Mouse (Mus musculus): ENCODE data around the gene Sh3d19. TPM values are rescaled to one million over a fixed set of nuclear protein-coding genes. Genes with fewer than 3 reads are reported as not detected.

Gene Sh3d19
- polyA plus RNA-seq, 1 experiment from 2014 or later, result 8.9 TPM

DNA sequence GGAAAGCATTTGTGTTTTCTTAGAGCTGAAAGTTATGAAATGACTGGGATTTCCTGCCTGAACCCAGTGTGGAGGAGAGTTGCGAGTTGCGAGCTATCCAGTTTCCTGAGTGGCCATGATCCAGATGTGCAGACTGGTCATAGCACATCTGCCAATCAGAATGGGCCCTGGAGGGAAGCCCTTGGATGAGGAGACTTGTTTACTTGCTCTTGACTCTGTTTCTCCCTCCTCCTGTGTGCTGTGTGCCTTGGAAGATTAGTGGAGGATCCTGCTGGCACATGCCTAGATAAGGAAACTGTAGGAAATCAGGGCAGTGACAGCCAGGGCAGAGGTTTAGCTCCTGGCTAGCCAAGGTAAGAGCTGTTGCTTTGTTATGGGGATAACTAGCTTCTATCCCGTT, 67.7 kb downstream of the Sh3d19 start:
- H3K4me3 ChIP-seq, result no peak overlapping the region
- ATAC-seq (ENCODE audit: low FRiP score, low read depth), result no peak
- H3K27ac ChIP-seq (replicated peaks), result no peak overlapping the region
- H3K4me1 ChIP-seq, result 0 out of 2 replicates have a peak, but pooled peaks cover 4% of the 10 kb centered on the region
- no peak overlapping the region for H3K4me2 ChIP-seq (replicated peaks)
- H3K9ac ChIP-seq (replicated peaks), result no peak overlapping the region
- H3K36me3 ChIP-seq, result no peaks in the 10 kb centered on the region
- WGBS, result 63% methylated on average over 3 of the region's 3 CpGs
- H3K9me3 ChIP-seq, result no peaks in the 10 kb centered on the region
- H3K27me3 ChIP-seq, result no peaks in the 10 kb centered on the region

- no peak for ATAC-seq (ENCODE audit: low FRiP score, low read depth)
- H3K4me1 ChIP-seq, result no peaks in the 10 kb centered on the region
- no peak overlapping the region for H3K4me2 ChIP-seq (replicated peaks)
- no peak overlapping the region for H3K27ac ChIP-seq (replicated peaks)
- no peaks in the 10 kb centered on the region for H3K27me3 ChIP-seq
- no peak overlapping the region for H3K4me3 ChIP-seq
- no peak overlapping the region for H3K9ac ChIP-seq (replicated peaks)
- H3K9me3 ChIP-seq, result no peaks in the 10 kb centered on the region
- 76% methylated on average over 14 of the region's 14 CpGs for WGBS
- H3K36me3 ChIP-seq, result no peaks in the 10 kb centered on the region
These were observed 69.6 kb downstream of the Sh3d19 start for GRCm38 (mm10) chr3:86040286-86041201.

DNA sequence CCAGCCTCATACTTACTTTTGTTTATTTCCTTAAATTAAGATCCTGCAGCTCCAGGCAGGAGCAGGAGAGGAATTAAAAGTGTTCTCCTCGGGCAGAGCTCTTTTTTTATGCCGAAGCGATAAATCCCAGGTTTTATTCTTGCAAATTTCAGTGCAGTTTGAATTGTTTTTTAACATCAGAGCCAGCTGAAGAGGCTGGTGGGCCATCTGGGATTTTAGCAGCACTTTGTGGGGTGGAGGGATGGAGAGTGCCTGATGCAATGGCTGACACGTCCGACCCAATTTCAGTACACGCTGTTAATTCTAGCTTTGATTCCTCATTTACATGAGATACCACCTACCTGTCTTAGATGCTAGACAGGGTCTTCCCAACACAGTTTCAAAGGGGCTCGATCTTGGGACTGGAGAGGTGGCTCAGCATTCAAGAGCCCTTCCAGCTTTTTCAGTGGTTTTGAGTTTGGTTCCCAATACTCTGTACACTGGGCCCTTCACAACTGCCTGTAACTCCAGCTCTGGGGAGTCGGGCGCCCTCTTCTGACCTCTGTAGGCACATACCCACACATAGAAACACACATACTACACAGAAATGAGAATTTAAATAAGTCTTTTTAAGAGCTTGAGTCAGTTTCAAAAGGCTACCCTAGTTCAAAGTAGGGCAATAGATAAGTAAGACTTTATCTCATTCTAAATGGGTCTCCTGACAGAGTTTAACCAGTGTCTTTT, 76.9 kb downstream of the Sh3d19 start:
- Histone ChIP-seq H3K27me3 (no peaks in the 10 kb centered on the region), H3K9me3 (no peaks in the 10 kb centered on the region), H3K4me1 (no peaks in the 10 kb centered on the region), H3K27ac (replicated peaks) (no peak overlapping the region), H3K9ac (replicated peaks) (no peak overlapping the region), H3K36me3 (no peaks in the 10 kb centered on the region), H3K4me2 (replicated peaks) (no peak overlapping the region), H3K4me3 (no peak overlapping the region)
- 95% methylated on average over 9 of the region's 9 CpGs for WGBS
- no peak for ATAC-seq (ENCODE audit: low FRiP score, low read depth)

DNA sequence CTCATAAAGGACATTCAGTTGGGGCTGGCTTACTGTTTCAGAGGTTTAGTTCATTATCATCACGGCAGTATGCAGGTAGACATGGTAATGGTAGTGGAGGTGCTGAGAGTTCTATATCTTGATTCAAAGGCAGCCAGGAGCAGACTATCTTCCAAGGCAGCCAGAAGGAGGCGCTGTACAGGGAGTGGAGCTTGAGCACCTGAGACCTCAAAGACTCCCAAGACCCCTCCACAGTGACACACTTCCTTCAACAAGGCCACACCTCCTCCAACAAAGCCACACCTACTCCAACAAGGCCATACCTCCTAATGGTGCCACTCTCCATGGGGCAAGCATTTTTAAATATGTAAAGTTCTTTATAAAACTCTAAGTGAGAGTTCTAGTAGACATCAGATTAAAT, 78.1 kb downstream of the Sh3d19 start:
- WGBS, result 87% methylated on average over 2 of the region's 2 CpGs
- Histone ChIP-seq H3K9me3 (no peaks in the 10 kb centered on the region), H3K36me3 (no peaks in the 10 kb centered on the region), H3K4me1 (no peaks in the 10 kb centered on the region), H3K4me3 (no peak overlapping the region), H3K9ac (replicated peaks) (no peak overlapping the region), H3K4me2 (replicated peaks) (no peak overlapping the region), H3K27me3 (no peaks in the 10 kb centered on the region), H3K27ac (replicated peaks) (no peak overlapping the region)
- no peak for ATAC-seq (ENCODE audit: low FRiP score, low read depth)

DNA sequence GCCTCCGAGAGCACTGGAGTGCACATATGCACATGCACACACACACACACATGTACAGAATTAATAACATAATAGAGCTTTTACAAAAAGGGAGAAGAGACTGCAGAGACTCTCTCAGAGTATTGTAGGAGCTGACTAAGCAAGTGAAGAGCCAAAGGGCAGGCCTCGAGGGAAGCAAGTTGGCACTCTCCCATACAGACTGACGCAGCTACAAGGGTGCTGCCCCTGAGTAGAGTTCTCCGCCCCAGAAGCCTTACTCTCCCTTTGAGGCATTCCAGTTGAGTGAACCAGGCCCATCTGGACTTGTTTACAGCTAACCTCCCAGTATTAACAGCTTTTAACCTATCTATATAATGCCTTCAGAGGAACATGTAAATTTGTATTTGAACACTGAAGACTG, 85.8 kb downstream of the Sh3d19 start:
- H3K4me2 ChIP-seq (replicated peaks), result no peak overlapping the region
- H3K9ac ChIP-seq (replicated peaks), result no peak overlapping the region
- 89% methylated on average over 4 of the region's 4 CpGs for WGBS
- no peaks in the 10 kb centered on the region for H3K36me3 ChIP-seq
- no peaks in the 10 kb centered on the region for H3K4me1 ChIP-seq
- no peaks in the 10 kb centered on the region for H3K9me3 ChIP-seq
- ATAC-seq (ENCODE audit: low FRiP score, low read depth), result no peak
- no peaks in the 10 kb centered on the region for H3K27me3 ChIP-seq
- no peak overlapping the region for H3K4me3 ChIP-seq
- H3K27ac ChIP-seq (replicated peaks), result no peak overlapping the region

- WGBS, result 66% methylated on average over 6 of the region's 6 CpGs
These were observed 86.7 kb downstream of the Sh3d19 start for GRCm38 (mm10) chr3:86057436-86058095.

GRCm38 (mm10) chr3:86069646-86070250, 98.8 kb downstream of the Sh3d19 start:
- Histone ChIP-seq H3K27me3 (no peaks in the 10 kb centered on the region), H3K4me3 (no peak overlapping the region), H3K9me3 (no peaks in the 10 kb centered on the region), H3K4me2 (replicated peaks) (no peak overlapping the region), H3K9ac (replicated peaks) (no peak overlapping the region), H3K36me3 (no peaks in the 10 kb centered on the region), H3K4me1 (no peaks in the 10 kb centered on the region), H3K27ac (replicated peaks) (no peak overlapping the region)
- no peak for ATAC-seq (ENCODE audit: low FRiP score, low read depth)
- WGBS, result 92% methylated on average over 11 of the region's 11 CpGs

More at GRCm38 (mm10) chr3:86057436-86058095, 86.7 kb downstream of the Sh3d19 start:
- no peak overlapping the region for H3K4me3 ChIP-seq
- no peaks in the 10 kb centered on the region for H3K36me3 ChIP-seq
- no peak overlapping the region for H3K27ac ChIP-seq (replicated peaks)
- no peaks in the 10 kb centered on the region for H3K27me3 ChIP-seq
- no peak for ATAC-seq (ENCODE audit: low FRiP score, low read depth)
- H3K4me2 ChIP-seq (replicated peaks), result no peak overlapping the region
- H3K4me1 ChIP-seq, result no peaks in the 10 kb centered on the region
- H3K9ac ChIP-seq (replicated peaks), result no peak overlapping the region
- no peaks in the 10 kb centered on the region for H3K9me3 ChIP-seq

DNA sequence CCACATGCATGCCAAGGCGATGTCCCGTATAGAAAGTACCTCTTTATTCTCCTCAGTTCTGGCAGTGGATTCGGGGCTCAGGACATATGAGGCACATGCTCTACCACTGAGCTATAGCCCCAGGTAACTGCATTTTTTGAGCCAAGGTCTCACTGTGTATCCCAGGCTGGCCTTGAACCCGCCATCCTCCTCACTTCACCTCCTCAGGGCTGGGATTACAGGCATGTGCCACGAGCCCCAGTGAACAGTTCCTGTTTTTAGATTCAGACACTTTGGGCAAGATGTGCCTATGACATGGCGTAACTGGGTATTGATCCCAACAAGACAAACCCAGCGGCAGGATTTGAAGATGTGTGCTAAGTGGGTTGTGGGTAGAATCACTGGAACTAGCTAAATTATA, 99.9 kb downstream of the Sh3d19 start:
- no peak overlapping the region for H3K9ac ChIP-seq (replicated peaks)
- no peaks in the 10 kb centered on the region for H3K27me3 ChIP-seq
- no peak overlapping the region for H3K4me3 ChIP-seq
- no peaks in the 10 kb centered on the region for H3K9me3 ChIP-seq
- H3K4me2 ChIP-seq (replicated peaks), result no peak overlapping the region
- 90% methylated on average over 7 of the region's 7 CpGs for WGBS
- H3K4me1 ChIP-seq, result no peaks in the 10 kb centered on the region
- H3K27ac ChIP-seq (replicated peaks), result no peak overlapping the region
- H3K36me3 ChIP-seq, result no peaks in the 10 kb centered on the region
- ATAC-seq (ENCODE audit: low FRiP score, low read depth), result no peak

- Histone ChIP-seq H3K4me2 (replicated peaks) (no peak overlapping the region), H3K4me3 (no peak overlapping the region), H3K9ac (replicated peaks) (no peak overlapping the region), H3K4me1 (no peaks in the 10 kb centered on the region), H3K27me3 (no peaks in the 10 kb centered on the region), H3K36me3 (no peaks in the 10 kb centered on the region), H3K9me3 (no peaks in the 10 kb centered on the region), H3K27ac (replicated peaks) (no peak overlapping the region)
- 92% methylated on average over 3 of the region's 3 CpGs for WGBS
- ATAC-seq (ENCODE audit: low FRiP score, low read depth), result no peak
These were observed 101.2 kb downstream of the Sh3d19 start for GRCm38 (mm10) chr3:86072066-86072465.

DNA sequence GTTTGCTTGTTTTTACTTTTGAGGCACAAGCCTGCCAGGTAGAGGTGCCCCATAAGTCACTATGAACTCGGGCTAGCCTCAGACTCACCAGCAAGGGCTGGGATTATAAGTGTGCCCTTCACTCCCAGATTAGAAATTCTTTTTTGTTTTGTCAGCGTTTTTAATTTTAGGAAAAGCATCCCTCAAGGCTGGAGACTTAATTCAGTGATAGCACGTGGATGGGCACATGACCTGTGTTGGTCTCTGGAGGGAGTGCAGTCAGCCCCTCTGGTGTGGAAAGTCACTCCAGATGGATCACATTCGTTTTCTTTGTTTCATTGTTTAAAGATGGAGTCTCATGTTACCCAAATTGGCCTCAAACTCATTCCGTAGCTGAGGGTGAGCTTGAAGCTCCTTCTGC, 102.0 kb downstream of the Sh3d19 start:
- no peaks in the 10 kb centered on the region for H3K27me3 ChIP-seq
- H3K4me2 ChIP-seq (replicated peaks), result no peak overlapping the region
- no peaks in the 10 kb centered on the region for H3K9me3 ChIP-seq
- WGBS, result 78% methylated on average over 5 of the region's 5 CpGs
- H3K9ac ChIP-seq (replicated peaks), result no peak overlapping the region
- no peaks in the 10 kb centered on the region for H3K4me1 ChIP-seq
- H3K4me3 ChIP-seq, result no peak overlapping the region
- H3K36me3 ChIP-seq, result no peaks in the 10 kb centered on the region
- ATAC-seq (ENCODE audit: low FRiP score, low read depth), result no peak
- no peak overlapping the region for H3K27ac ChIP-seq (replicated peaks)

DNA sequence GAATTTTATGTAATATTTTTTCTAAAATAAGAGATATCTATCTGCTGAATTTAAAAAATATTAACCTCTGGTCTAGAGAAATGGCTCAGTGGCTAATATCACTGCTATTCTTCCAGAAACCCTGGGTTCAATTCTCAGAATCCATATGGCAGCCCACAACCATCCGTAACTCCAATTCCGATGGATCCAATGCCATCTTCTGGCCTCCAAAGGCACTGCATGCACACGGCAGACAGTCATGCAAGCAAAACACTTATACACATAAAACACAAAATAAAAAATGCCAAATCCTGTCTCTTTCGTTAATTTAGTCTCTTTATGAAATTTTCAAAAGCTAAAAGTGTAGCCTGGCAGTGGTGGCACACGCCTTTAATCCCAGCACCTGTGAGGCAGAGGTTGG, 104.7 kb downstream of the Sh3d19 start:
- Histone ChIP-seq H3K9me3 (no peaks in the 10 kb centered on the region), H3K27ac (replicated peaks) (no peak overlapping the region), H3K9ac (replicated peaks) (no peak overlapping the region), H3K36me3 (no peaks in the 10 kb centered on the region), H3K4me3 (no peak overlapping the region), H3K4me1 (no peaks in the 10 kb centered on the region), H3K27me3 (no peaks in the 10 kb centered on the region), H3K4me2 (replicated peaks) (no peak overlapping the region)
- ATAC-seq (ENCODE audit: low FRiP score, low read depth), result no peak
- 96% methylated on average over 5 of the region's 5 CpGs for WGBS
